Mouse (Mus musculus): ENCODE results near the gene Nrxn2. TPM values are rescaled to one million over a fixed set of nuclear protein-coding genes. Genes with fewer than 3 reads are reported as not detected.

Gene Nrxn2
- polyA plus RNA-seq, 1 experiment from 2014 or later: 1.1 TPM

DNA sequence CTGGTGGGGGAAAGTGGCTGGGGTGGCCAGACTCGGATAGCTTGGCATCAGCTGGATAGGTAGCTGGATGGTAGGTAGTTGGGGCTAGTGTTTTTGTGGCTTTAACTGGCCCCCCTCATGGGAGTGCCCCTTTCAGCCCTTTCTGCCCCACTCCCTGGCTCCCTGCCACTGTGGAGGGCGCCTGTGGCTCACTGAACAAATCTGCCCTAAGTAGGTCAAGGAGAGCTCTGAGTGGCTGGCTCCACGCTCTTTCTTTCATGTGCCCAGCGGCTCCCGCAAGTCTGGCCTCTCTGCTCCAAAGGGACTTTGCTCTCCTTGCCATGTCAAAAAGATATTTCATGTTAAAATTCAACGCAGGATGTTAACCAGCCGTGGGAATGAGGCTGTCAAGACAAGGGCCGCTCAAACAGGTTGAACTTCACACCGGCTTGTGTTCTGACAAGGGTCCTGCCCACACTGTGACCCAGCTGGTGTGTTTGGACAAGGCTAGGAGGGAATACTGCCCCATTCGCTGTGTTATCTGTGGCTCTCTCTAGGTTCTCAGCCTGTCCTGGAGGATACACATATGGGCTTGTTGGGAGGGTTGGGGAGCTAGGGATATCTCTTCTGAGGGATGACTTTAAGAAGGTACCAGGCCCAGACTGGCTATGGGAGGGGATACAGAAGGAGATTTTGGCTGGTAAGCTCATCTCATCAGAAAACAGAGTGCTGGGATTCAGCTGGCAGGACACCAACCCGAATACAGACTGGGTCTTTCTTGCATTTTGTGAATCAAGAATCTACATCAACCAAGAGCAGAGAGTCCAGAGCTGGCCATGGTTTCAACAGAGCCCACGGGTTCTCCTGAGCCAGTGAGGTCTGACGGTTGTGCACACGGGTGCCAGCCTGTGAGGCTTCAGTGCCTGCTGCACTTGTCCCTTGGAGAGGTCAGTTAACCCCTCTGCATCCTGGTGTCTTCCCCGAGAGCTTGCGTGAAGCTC, 130.2 kb downstream of the Nrxn2 start:
- H3K9me3 ChIP-seq: no peaks in the 10 kb centered on the region
- H3K4me2 ChIP-seq (replicated peaks): no peak overlapping the region
- no peaks in the 10 kb centered on the region for H3K36me3 ChIP-seq
- no peaks in the 10 kb centered on the region for H3K4me1 ChIP-seq (replicated peaks)
- H3K4me3 ChIP-seq (replicated peaks): no peak overlapping the region
- H3K27ac ChIP-seq: no peak overlapping the region
- ATAC-seq: 0 out of 2 replicates have a peak, but pooled peaks have one; percentile 20
- no peak overlapping the region for H3K9ac ChIP-seq
- WGBS: 66% methylated on average over 16 of the region's 16 CpGs
- H3K27me3 ChIP-seq (replicated peaks): no peaks in the 10 kb centered on the region

DNA sequence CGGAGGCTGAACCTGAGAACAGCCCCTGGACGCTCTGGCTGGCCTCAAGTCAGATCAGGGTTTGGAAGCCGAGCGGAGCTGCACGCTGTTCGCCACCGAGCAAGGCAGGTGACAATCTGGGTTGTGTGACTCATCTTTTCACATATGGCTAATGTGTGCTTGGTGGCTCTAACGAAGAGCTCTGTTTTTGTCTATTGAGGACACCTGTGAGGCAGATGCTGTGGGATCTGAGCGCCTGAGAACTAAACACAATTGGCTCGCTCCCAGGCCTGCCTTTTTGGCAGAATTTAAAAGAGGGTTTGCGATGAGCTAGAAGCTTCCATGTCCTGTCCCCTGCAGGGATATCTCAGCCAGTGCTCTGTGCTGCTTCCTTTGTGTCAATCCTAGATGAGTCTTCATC, 131.0 kb downstream of the Nrxn2 start:
- no peak overlapping the region for H3K9ac ChIP-seq
- no peaks in the 10 kb centered on the region for H3K27me3 ChIP-seq (replicated peaks)
- WGBS: 83% methylated on average over 11 of the region's 11 CpGs
- ATAC-seq: no peak
- H3K4me3 ChIP-seq (replicated peaks): no peak overlapping the region
- no peaks in the 10 kb centered on the region for H3K36me3 ChIP-seq
- H3K27ac ChIP-seq: no peak overlapping the region
- peaks cover 3% of the 10 kb centered on the region; the same call in 1 of the 2 replicates for H3K4me1 ChIP-seq (replicated peaks)
- no peaks in the 10 kb centered on the region for H3K9me3 ChIP-seq
- H3K4me2 ChIP-seq (replicated peaks): no peak overlapping the region

DNA sequence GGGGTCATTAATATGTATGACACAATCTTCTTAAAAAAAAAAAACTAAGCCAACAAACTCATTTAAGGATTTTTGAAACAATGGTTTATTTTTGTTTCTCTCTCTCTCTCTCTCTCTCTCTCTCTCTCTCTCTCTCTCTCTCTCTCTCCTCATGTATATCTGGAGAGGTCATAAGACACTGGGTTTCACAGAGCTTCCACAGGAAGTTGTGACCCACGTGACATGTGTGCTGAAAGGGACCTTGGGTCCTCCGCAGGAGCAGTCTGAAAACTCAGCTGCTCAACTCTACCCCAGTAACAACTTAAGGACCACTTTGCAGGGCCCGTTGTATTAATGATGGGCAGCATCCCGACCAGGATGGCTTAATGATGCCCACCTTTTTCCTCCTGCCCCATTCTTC, 132.7 kb downstream of the Nrxn2 start:
- no peak overlapping the region for H3K4me3 ChIP-seq (replicated peaks)
- H3K4me2 ChIP-seq (replicated peaks): no peak overlapping the region
- H3K9me3 ChIP-seq: no peaks in the 10 kb centered on the region
- H3K36me3 ChIP-seq: no peaks in the 10 kb centered on the region
- no peak for ATAC-seq
- 63% methylated on average over 4 of the region's 4 CpGs for WGBS
- H3K4me1 ChIP-seq (replicated peaks): peaks cover 3% of the 10 kb centered on the region; the same call in 1 of the 2 replicates
- no peak overlapping the region for H3K9ac ChIP-seq
- no peaks in the 10 kb centered on the region for H3K27me3 ChIP-seq (replicated peaks)
- H3K27ac ChIP-seq: no peak overlapping the region

DNA sequence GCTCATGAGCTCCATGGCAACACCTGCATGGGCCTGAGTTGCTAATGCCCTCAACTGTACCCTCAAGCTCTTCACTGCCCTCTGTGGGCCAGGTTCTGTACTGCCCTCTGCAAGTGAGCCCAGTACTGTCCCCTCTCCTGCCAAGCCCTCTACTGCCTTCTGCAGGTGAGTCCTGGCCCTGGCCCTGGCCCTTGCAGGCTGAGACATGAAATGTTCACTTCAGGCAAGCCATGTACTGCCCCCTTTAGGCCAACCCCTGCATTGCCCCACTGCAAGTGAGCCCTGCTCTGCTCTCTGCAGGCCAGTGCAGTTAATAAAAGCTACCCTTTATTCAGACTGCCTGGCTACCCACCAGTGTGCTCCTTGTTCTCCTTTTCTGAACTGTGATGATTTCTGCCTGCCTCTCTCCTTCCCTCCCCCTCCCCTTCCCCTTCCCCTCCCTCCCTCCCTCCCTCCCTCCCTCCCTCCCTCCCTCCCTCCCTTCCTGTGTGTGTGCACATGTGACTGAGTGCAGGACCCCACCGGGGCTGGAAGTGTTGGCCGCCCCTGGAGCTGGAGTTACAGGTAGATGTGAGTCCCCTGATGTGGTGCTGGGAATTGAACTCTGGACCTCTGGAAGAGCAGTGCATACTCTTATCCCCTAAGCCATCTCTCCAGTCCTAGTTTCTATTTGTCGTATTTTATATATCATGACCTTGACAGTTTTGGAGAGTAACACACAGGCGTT, 133.9 kb downstream of the Nrxn2 start:
- Histone ChIP-seq H3K27ac (no peak overlapping the region), H3K9ac (no peak overlapping the region), H3K4me3 (replicated peaks) (no peak overlapping the region), H3K9me3 (no peaks in the 10 kb centered on the region), H3K36me3 (no peaks in the 10 kb centered on the region), H3K27me3 (replicated peaks) (no peaks in the 10 kb centered on the region), H3K4me1 (replicated peaks) (peaks cover 3% of the 10 kb centered on the region; the same call in 1 of the 2 replicates), H3K4me2 (replicated peaks) (no peak overlapping the region)
- 87% methylated on average over 4 of the region's 4 CpGs for WGBS
- ATAC-seq: peak; percentile 28; the same call in 1 of the 2 replicates

DNA sequence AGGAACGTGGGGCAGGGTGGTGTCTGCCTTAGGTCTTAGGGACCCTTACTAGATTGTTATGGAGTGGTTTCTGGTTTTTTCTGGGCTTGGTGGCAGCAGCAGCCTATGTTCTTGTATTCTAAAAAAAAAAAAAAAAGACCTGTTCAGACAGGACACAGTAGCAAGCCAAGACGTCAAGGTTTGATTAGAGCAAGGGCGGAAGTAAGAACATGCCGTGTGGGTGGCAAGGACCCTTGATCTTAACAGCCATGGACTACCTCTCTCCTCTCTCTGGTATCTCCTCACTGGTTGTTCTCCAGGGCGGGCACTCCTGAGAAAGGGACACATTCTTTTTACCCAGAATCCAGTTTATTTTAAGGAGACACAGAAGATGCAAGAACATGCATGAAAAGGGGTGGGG, 134.6 kb downstream of the Nrxn2 start:
- ATAC-seq: no peak
- WGBS: 62% methylated on average over 5 of the region's 5 CpGs

DNA sequence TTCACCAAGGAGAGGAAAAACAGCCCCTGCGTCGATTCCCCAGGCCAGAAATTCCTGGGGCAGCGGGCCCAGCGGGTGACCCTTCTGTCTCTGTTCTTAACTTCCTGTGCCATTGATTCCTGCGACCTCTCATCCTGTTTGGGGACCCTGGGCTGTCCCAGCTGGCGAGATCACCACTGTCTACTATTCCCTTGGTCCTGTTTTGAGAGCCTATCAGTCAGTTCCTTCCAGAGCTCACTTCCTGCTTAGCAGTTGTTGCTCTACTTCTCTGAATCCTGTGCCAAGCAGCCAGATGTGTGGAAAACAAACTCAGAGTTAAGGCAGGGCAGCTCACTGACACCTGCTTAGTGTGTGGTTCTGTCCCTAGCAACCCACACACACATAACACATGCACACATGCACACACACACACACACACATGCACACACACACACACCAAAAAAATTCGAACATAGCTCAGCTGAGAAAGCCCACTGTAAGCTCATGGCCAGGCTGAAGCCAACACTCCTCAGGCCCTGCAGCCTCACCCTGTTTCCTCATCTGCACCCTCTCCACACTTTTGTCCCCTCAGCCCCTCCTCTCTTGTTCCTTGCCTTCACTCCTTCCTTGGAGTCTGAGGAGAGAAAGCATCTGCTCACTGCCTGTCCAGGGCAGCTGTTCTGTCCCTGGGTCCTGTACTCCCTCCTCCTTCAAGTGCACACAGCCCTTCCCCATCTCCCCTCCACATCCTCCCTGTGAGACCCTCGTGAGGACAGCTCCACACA, 135.5 kb downstream of the Nrxn2 start:
- Histone ChIP-seq H3K4me1 (replicated peaks) (peaks cover 3% of the 10 kb centered on the region; the same call in 1 of the 2 replicates), H3K4me3 (replicated peaks) (no peak overlapping the region), H3K36me3 (no peaks in the 10 kb centered on the region), H3K4me2 (replicated peaks) (no peak overlapping the region), H3K27ac (no peak overlapping the region), H3K27me3 (replicated peaks) (no peaks in the 10 kb centered on the region), H3K9me3 (no peaks in the 10 kb centered on the region), H3K9ac (no peak overlapping the region)
- ATAC-seq: no peak
- WGBS: 33% methylated on average over 8 of the region's 8 CpGs

More for the DNA sequence above, 134.6 kb downstream of the Nrxn2 start:
- peaks cover 3% of the 10 kb centered on the region; the same call in 1 of the 2 replicates for H3K4me1 ChIP-seq (replicated peaks)
- no peak overlapping the region for H3K27ac ChIP-seq
- H3K9ac ChIP-seq: no peak overlapping the region
- H3K36me3 ChIP-seq: no peaks in the 10 kb centered on the region
- no peak overlapping the region for H3K4me2 ChIP-seq (replicated peaks)
- H3K9me3 ChIP-seq: no peaks in the 10 kb centered on the region
- H3K4me3 ChIP-seq (replicated peaks): no peak overlapping the region
- H3K27me3 ChIP-seq (replicated peaks): no peaks in the 10 kb centered on the region

DNA sequence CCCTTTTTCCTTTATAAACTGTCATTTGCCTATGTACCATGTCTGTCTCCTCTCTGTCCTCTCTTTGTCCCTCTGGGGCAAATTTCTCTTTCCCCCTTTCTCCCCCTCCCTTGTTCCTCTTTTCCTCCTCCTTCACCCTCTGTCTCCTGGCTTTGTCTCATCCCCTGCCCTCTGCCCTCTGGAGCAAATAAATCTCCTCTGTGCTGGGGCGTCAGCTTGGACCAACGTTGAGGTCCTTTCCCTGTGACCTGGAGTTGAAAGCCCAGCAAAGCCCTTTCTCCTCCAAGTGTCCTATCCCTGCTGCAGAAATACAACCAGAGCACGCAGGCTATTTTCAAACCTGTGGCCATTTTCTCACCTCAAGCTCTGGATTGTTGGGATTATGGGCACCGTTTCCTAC, 141.0 kb downstream of the Nrxn2 start:
- Histone ChIP-seq H3K9me3 (no peaks in the 10 kb centered on the region), H3K4me2 (replicated peaks) (no peak overlapping the region), H3K36me3 (no peaks in the 10 kb centered on the region), H3K27ac (no peak overlapping the region), H3K9ac (no peak overlapping the region), H3K4me3 (replicated peaks) (no peak overlapping the region), H3K27me3 (replicated peaks) (no peaks in the 10 kb centered on the region), H3K4me1 (replicated peaks) (no peaks in the 10 kb centered on the region)
- 56% methylated on average over 4 of the region's 4 CpGs for WGBS
- no peak for ATAC-seq

DNA sequence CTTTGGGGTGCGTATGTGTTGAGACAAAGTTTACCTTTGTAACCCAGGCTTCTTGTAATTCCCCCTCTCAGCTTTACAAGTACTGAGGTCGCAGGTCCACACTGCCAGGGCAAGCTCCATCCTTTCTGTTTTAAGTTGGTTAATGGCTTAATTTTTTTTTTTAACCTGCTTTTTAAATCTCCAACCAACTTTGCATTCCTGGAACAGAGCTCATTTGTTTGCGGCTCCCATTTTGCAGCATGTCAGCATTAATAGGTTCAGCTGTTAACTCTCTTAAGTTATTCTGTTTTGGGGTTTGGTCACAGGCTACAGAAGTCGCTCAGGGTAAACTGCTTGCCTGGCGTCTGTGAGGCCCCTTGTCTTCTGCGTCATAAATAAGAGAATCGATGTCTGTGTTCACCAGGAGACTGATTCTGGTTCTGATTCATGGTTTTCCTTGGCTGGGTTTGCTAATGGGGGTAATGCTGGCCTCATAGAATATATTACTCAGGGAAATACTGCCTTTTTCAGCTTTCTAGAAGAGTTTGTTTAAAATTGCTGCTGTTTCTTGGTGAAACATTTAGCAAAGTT, 141.8 kb downstream of the Nrxn2 start:
- no peak overlapping the region for H3K4me3 ChIP-seq (replicated peaks)
- WGBS: 65% methylated on average over 7 of the region's 7 CpGs
- no peak overlapping the region for H3K4me2 ChIP-seq (replicated peaks)
- no peaks in the 10 kb centered on the region for H3K4me1 ChIP-seq (replicated peaks)
- H3K9me3 ChIP-seq: no peaks in the 10 kb centered on the region
- no peaks in the 10 kb centered on the region for H3K36me3 ChIP-seq
- no peak overlapping the region for H3K9ac ChIP-seq
- no peaks in the 10 kb centered on the region for H3K27me3 ChIP-seq (replicated peaks)
- no peak overlapping the region for H3K27ac ChIP-seq
- ATAC-seq: no peak

DNA sequence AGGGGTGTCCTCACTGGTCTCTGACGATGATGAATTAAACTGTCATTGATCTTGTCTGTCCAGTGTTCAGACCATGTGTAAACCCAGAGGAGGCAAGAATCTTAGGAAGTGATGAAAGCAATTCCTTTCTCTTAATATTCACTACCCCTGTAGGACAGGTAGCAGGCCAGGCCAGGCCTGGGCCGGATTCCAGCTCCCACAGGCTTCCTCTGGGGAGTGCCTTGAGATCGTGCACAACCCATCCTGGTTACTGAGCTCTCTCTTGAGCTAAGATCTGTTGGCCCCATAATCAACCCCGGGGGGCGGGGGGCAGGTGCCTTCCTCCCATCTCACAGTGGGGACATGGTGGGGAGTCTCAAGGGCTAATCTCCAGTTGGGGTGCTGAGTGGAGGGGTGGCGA, 146.6 kb downstream of the Nrxn2 start:
- Histone ChIP-seq H3K9ac (no peak overlapping the region), H3K27ac (no peak overlapping the region), H3K9me3 (no peaks in the 10 kb centered on the region), H3K4me2 (replicated peaks) (no peak overlapping the region), H3K4me1 (replicated peaks) (no peaks in the 10 kb centered on the region), H3K36me3 (no peaks in the 10 kb centered on the region), H3K4me3 (replicated peaks) (no peak overlapping the region), H3K27me3 (replicated peaks) (no peaks in the 10 kb centered on the region)
- WGBS: 85% methylated on average over 6 of the region's 6 CpGs
- no peak for ATAC-seq

DNA sequence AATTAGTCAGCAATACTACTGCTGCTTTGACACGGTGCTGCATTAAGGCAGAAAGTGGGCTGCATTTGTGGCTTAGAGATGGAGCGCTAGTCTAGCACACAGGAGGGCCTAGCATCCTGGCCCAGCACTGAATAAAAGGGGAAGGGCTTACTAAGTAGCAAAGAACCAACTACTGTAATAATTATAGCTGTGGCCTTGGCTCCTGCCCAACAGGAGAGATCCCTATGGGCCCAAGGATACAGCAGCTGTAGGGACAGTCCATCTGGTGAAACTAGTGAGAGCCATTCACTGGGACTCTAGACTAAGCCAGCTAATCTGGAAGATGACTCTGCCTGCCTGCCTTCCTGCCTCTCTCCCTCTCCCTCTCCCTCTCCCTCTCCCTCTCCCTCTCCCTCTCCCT, 147.9 kb downstream of the Nrxn2 start:
- no peak for ATAC-seq
- Histone ChIP-seq H3K4me2 (replicated peaks) (no peak overlapping the region), H3K4me3 (replicated peaks) (no peak overlapping the region), H3K9me3 (no peaks in the 10 kb centered on the region), H3K36me3 (no peaks in the 10 kb centered on the region), H3K27me3 (replicated peaks) (no peaks in the 10 kb centered on the region), H3K27ac (no peak overlapping the region), H3K4me1 (replicated peaks) (no peaks in the 10 kb centered on the region), H3K9ac (no peak overlapping the region)
- WGBS: 87% methylated on average over 2 of the region's 2 CpGs

DNA sequence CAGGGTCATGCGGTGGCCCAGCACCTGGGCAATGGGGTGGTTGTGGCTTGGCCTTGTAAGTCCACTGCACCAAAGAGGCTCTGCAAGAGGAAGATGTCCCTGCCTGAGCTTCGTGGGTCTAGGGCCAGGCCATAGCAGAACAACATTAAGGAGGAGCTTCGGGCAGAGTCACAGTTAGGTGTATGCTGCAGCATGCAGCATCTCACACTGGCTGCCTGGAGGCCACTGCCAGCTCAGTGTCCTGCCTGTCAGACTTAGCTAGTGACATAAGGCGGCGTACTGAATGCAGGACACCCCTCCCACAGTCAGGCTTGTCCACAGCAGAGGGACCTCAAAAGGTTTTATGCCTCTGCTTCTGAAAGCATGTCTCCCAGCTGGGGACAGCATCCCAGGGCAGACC, 150.5 kb downstream of the Nrxn2 start:
- Histone ChIP-seq H3K9me3 (no peaks in the 10 kb centered on the region), H3K36me3 (no peaks in the 10 kb centered on the region), H3K27me3 (replicated peaks) (no peaks in the 10 kb centered on the region), H3K4me3 (replicated peaks) (no peak overlapping the region), H3K9ac (no peak overlapping the region), H3K4me2 (replicated peaks) (no peak overlapping the region), H3K27ac (no peak overlapping the region), H3K4me1 (replicated peaks) (no peaks in the 10 kb centered on the region)
- WGBS: 76% methylated on average over 5 of the region's 5 CpGs
- no peak for ATAC-seq

DNA sequence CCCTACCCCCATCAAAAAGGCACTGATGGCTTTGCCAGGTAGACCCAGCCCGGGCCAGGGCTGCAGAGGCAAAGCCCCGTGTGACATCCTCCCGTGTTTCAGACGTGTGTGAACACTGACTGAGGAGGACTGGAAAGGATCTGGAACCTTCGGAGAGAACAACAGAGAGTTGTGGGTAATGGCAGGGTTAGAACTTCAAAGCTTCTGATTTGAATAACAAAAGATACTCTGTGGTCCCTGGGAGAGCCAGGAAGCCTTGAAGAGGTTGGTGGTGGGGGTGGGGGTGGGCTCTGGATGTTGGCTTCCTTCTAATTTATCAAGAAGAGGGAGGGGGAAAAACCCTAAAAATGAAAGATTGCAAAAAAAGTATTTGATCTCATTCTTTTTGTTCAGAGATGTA, 151.0 kb downstream of the Nrxn2 start:
- Histone ChIP-seq H3K9me3 (no peaks in the 10 kb centered on the region), H3K4me2 (replicated peaks) (no peak overlapping the region), H3K4me3 (replicated peaks) (no peak overlapping the region), H3K36me3 (no peaks in the 10 kb centered on the region), H3K27ac (no peak overlapping the region), H3K27me3 (replicated peaks) (no peaks in the 10 kb centered on the region), H3K9ac (no peak overlapping the region), H3K4me1 (replicated peaks) (no peaks in the 10 kb centered on the region)
- WGBS: 44% methylated on average over 5 of the region's 5 CpGs
- ATAC-seq: no peak

Measured in intestine, embryonic 15.5 days (tissue).